Mouse (Mus musculus): ENCODE measurements around the gene Txk.

Gene Txk

GRCm38 (mm10) chr5:72653068-72653674, 99.4 kb downstream of the Txk start:
- in situ Hi-C loops (cut with MboI; ENCODE audit: unreplicated experiment in 2 of 2): no loop called here

- in situ Hi-C loops (cut with MboI; ENCODE audit: unreplicated experiment in 2 of 2): no loop called here
These were observed 103.4 kb downstream of the Txk start for GRCm38 (mm10) chr5:72648987-72649735.

- in situ Hi-C loops (cut with MboI; ENCODE audit: unreplicated experiment in 2 of 2): no loop called here
These were observed 104.5 kb downstream of the Txk start for GRCm38 (mm10) chr5:72647958-72648595.

- in situ Hi-C loops (cut with MboI; ENCODE audit: unreplicated experiment in 2 of 2): no loop called here
These were observed 105.1 kb downstream of the Txk start, which contains the start of gene Nipal1 for GRCm38 (mm10) chr5:72647418-72647907. Nipal1 (plus strand) TSS chr5:72647795.

- in situ Hi-C loops (cut with MboI; ENCODE audit: unreplicated experiment in 2 of 2): no loop called here
These were observed 105.6 kb downstream of the Txk start for GRCm38 (mm10) chr5:72646996-72647395.

- in situ Hi-C loops (cut with MboI; ENCODE audit: unreplicated experiment in 2 of 2): no loop called here
These were observed 106.4 kb downstream of the Txk start for GRCm38 (mm10) chr5:72646131-72646530.
